Mouse (Mus musculus): ENCODE data around the gene Fam229b. TPM values are rescaled to one million over a fixed set of nuclear protein-coding genes. Genes with fewer than 3 reads are reported as not detected.
A peak's percentile ranks its signal among the peaks of the same experiment; 100 is the strongest.

Fam229b gene
- 29.8 and 30.1 TPM in 2 replicates for polyA plus RNA-seq (2012; rRNA removed)

- H3K4me3 ChIP-seq (ENCODE audit: insufficient read depth, low read length): peak within 1 kb of the TSS; percentile 38
- TF ChIP-seq CTCF (IDR thresholded peaks at IDR 0.05; ENCODE audit: extremely low read depth, insufficient read depth, low read length) (no peak), POLR2A (IDR thresholded peaks at IDR 0.05; ENCODE audit: extremely low read depth, insufficient read depth, low read length) (peak; percentile 96)
- H3K4me1 ChIP-seq (ENCODE audit: control insufficient read depth, insufficient read depth, low read length): no peaks in the 10 kb centered on the region
Observed at GRCm38 (mm10) chr10:39133462-39134310, at the start of gene Fam229b, which contains the start of gene Tube1. Gene Fam229b, minus strand, starts transcription at chr10:39133914. Gene Tube1, plus strand, starts transcription at chr10:39133976.

GRCm38 (mm10) chr10:39176981-39177380 lies 43.3 kb upstream of the Fam229b start:
- Histone ChIP-seq H3K27ac (ENCODE audit: insufficient read depth, low read length) (no peak overlapping the region), H3K4me3 (ENCODE audit: insufficient read depth, low read length) (no peak overlapping the region), H3K4me1 (ENCODE audit: control insufficient read depth, insufficient read depth, low read length) (no peaks in the 10 kb centered on the region)
- TF ChIP-seq CTCF (IDR thresholded peaks at IDR 0.05; ENCODE audit: extremely low read depth, insufficient read depth, low read length) (no peak), POLR2A (IDR thresholded peaks at IDR 0.05; ENCODE audit: extremely low read depth, insufficient read depth, low read length) (no peak)

More at GRCm38 (mm10) chr10:39133462-39134310, at the start of gene Fam229b, which contains the start of gene Tube1:
- peak within 1 kb of the TSS; percentile 8; the same call in 1 of the 2 replicates for H3K27ac ChIP-seq (ENCODE audit: insufficient read depth, low read length)

GRCm38 (mm10) chr10:39173077-39173476 lies 39.4 kb upstream of the Fam229b start:
- Histone ChIP-seq H3K4me3 (ENCODE audit: insufficient read depth, low read length) (no peak overlapping the region), H3K4me1 (ENCODE audit: control insufficient read depth, insufficient read depth, low read length) (no peaks in the 10 kb centered on the region), H3K27ac (ENCODE audit: insufficient read depth, low read length) (no peak overlapping the region)
- no peak for TF ChIP-seq CTCF (IDR thresholded peaks at IDR 0.05; ENCODE audit: extremely low read depth, insufficient read depth, low read length)
- TF ChIP-seq POLR2A (IDR thresholded peaks at IDR 0.05; ENCODE audit: extremely low read depth, insufficient read depth, low read length): no peak

- TF ChIP-seq CTCF (IDR thresholded peaks at IDR 0.05; ENCODE audit: extremely low read depth, insufficient read depth, low read length) (no peak), POLR2A (IDR thresholded peaks at IDR 0.05; ENCODE audit: extremely low read depth, insufficient read depth, low read length) (no peak)
- Histone ChIP-seq H3K4me3 (ENCODE audit: insufficient read depth, low read length) (no peak overlapping the region), H3K27ac (ENCODE audit: insufficient read depth, low read length) (no peak overlapping the region)
Observed at GRCm38 (mm10) chr10:39172540-39172931, 38.8 kb upstream of the Fam229b start.

GRCm38 (mm10) chr10:39171603-39172539 lies 38.2 kb upstream of the Fam229b start:
- TF ChIP-seq CTCF (IDR thresholded peaks at IDR 0.05; ENCODE audit: extremely low read depth, insufficient read depth, low read length): peak; percentile 66
- TF ChIP-seq POLR2A (IDR thresholded peaks at IDR 0.05; ENCODE audit: extremely low read depth, insufficient read depth, low read length): 0 out of 2 replicates have a peak, but pooled peaks have one; percentile 5
- Histone ChIP-seq H3K4me3 (ENCODE audit: insufficient read depth, low read length) (peak overlapping the region; percentile 38), H3K27ac (ENCODE audit: insufficient read depth, low read length) (peak overlapping the region; percentile 3; the same call in 1 of the 2 replicates), H3K4me1 (ENCODE audit: control insufficient read depth, insufficient read depth, low read length) (no peaks in the 10 kb centered on the region)

More at GRCm38 (mm10) chr10:39172540-39172931, 38.8 kb upstream of the Fam229b start:
- H3K4me1 ChIP-seq (ENCODE audit: control insufficient read depth, insufficient read depth, low read length): no peaks in the 10 kb centered on the region

- H3K4me3 ChIP-seq (ENCODE audit: insufficient read depth, low read length): peak overlapping the region; percentile 38
- no peaks in the 10 kb centered on the region for H3K4me1 ChIP-seq (ENCODE audit: control insufficient read depth, insufficient read depth, low read length)
- peak; percentile 70; the same call in 1 of the 2 replicates for TF ChIP-seq POLR2A (IDR thresholded peaks at IDR 0.05; ENCODE audit: extremely low read depth, insufficient read depth, low read length)
- TF ChIP-seq CTCF (IDR thresholded peaks at IDR 0.05; ENCODE audit: extremely low read depth, insufficient read depth, low read length): peak; percentile 95
- H3K27ac ChIP-seq (ENCODE audit: insufficient read depth, low read length): peak overlapping the region; percentile 3; the same call in 1 of the 2 replicates
Observed at GRCm38 (mm10) chr10:39171134-39171533, 37.4 kb upstream of the Fam229b start.

GRCm38 (mm10) chr10:39170706-39171105 lies 37.0 kb upstream of the Fam229b start:
- H3K4me3 ChIP-seq (ENCODE audit: insufficient read depth, low read length): no peak overlapping the region; the same call in 1 of the 2 replicates
- TF ChIP-seq CTCF (IDR thresholded peaks at IDR 0.05; ENCODE audit: extremely low read depth, insufficient read depth, low read length): no peak
- TF ChIP-seq POLR2A (IDR thresholded peaks at IDR 0.05; ENCODE audit: extremely low read depth, insufficient read depth, low read length): no peak
- no peak overlapping the region for H3K27ac ChIP-seq (ENCODE audit: insufficient read depth, low read length)
- H3K4me1 ChIP-seq (ENCODE audit: control insufficient read depth, insufficient read depth, low read length): no peaks in the 10 kb centered on the region

GRCm38 (mm10) chr10:39170181-39170580 lies 36.5 kb upstream of the Fam229b start:
- Histone ChIP-seq H3K4me1 (ENCODE audit: control insufficient read depth, insufficient read depth, low read length) (no peaks in the 10 kb centered on the region), H3K27ac (ENCODE audit: insufficient read depth, low read length) (no peak overlapping the region), H3K4me3 (ENCODE audit: insufficient read depth, low read length) (no peak overlapping the region; the same call in 1 of the 2 replicates)
- peak; percentile 89 for TF ChIP-seq CTCF (IDR thresholded peaks at IDR 0.05; ENCODE audit: extremely low read depth, insufficient read depth, low read length)
- TF ChIP-seq POLR2A (IDR thresholded peaks at IDR 0.05; ENCODE audit: extremely low read depth, insufficient read depth, low read length): no peak

GRCm38 (mm10) chr10:39169642-39170041 lies 35.9 kb upstream of the Fam229b start:
- TF ChIP-seq POLR2A (IDR thresholded peaks at IDR 0.05; ENCODE audit: extremely low read depth, insufficient read depth, low read length) (no peak), CTCF (IDR thresholded peaks at IDR 0.05; ENCODE audit: extremely low read depth, insufficient read depth, low read length) (no peak)
- Histone ChIP-seq H3K4me1 (ENCODE audit: control insufficient read depth, insufficient read depth, low read length) (no peaks in the 10 kb centered on the region), H3K27ac (ENCODE audit: insufficient read depth, low read length) (no peak overlapping the region), H3K4me3 (ENCODE audit: insufficient read depth, low read length) (no peak overlapping the region)

All from cortical plate, adult 2 months (tissue).